Mouse (Mus musculus) B cell, adult 67 days (primary cell): ENCODE data around the gene Cbr3. TPM values are rescaled to one million over a fixed set of nuclear protein-coding genes. Genes with fewer than 3 reads are reported as not detected.

Experiments
- total RNA-seq, 2 experiments: library from RNA; stranded (reverse); gene quantifications; 4 replicates each; pipeline ENCODE4 v1.2.4; 2023

Cbr3 gene
- total RNA-seq, result not detected

GRCm38 (mm10) chr16:93682689-93683507, at the start of gene Cbr3:
Cbr3 (plus strand) TSS chr16:93683215.

GRCm38 (mm10) chr16:93711411-93712188, 28.6 kb downstream of the Cbr3 start, which contains the start of gene Dop1b:
Dop1b (plus strand) TSS chr16:93711904.

Other genes starting within 250 kb of the Cbr3 start
- gene Setd4, start 79.2 kb upstream of the Cbr3 start, total RNA-seq, result 10 to 100 TPM; 12.7 to 20.1 TPM
- gene Cbr1, start 77.4 kb upstream of the Cbr3 start, total RNA-seq, result 10 to 100 TPM; 18.1 to 20.8 TPM
- under 1 TPM in 1 of 2 experiments, not detected in 1; 0.62 TPM for gene Gm5678, start 55.1 kb upstream of the Cbr3 start, total RNA-seq
- 10 to 100 TPM; 52.5 to 53.7 TPM for gene Dop1b, start 28.7 kb downstream of the Cbr3 start, total RNA-seq
- gene Morc3, start 148.9 kb downstream of the Cbr3 start, total RNA-seq, result 100 to 1,000 TPM; 141 to 183 TPM
- gene Chaf1b, start 200.7 kb downstream of the Cbr3 start, total RNA-seq, result 10 to 100 TPM in 1 of 2 experiments, 1 to 10 TPM in 1; 9.6 to 12.7 TPM